Mouse (Mus musculus) lung, postnatal 4 days (tissue): ENCODE measurements around the gene Hoxd3.
A peak's percentile ranks its signal among the peaks of the same experiment; 100 is the strongest.

Source experiments
- DNase-seq, 2 experiments: peaks; one replicate each; pipeline ENCODE4 v3.0.0; 2021

Gene Hoxd3

GRCm38 (mm10) chr2:74711721-74712621 lies at the start of gene Hoxd3, which contains the start of gene Hoxd4:
Gene Hoxd3, plus strand, starts transcription at chr2:74711927.
Gene Hoxd4, plus strand, starts transcription at chr2:74711929.
- no peak for DNase-seq

GRCm38 (mm10) chr2:74663291-74663925 lies 48.3 kb upstream of the Hoxd3 start:
- peak; percentile 50 to 67 for DNase-seq

GRCm38 (mm10) chr2:74666411-74666810 lies 45.3 kb upstream of the Hoxd3 start:
- no peak for DNase-seq

- peak in 1 of 2 experiments; percentile 22 for DNase-seq
Measured at GRCm38 (mm10) chr2:74667191-74667841, 44.4 kb upstream of the Hoxd3 start.

- DNase-seq, result no peak
Measured at GRCm38 (mm10) chr2:74667842-74668357, 43.8 kb upstream of the Hoxd3 start, which contains the start of gene Hoxd13. Gene Hoxd13, plus strand, starts transcription at chr2:74668310.

- peak in 1 of 2 experiments; percentile 37 for DNase-seq
Measured at GRCm38 (mm10) chr2:74668370-74669229, 43.1 kb upstream of the Hoxd3 start.

- no peak for DNase-seq
Measured at GRCm38 (mm10) chr2:74669230-74669578, 42.5 kb upstream of the Hoxd3 start.

GRCm38 (mm10) chr2:74669650-74670235 lies 42.0 kb upstream of the Hoxd3 start:
- no peak for DNase-seq

- DNase-seq, result no peak
Measured at GRCm38 (mm10) chr2:74670632-74671188, 41.0 kb upstream of the Hoxd3 start.

GRCm38 (mm10) chr2:74671847-74672246 lies 39.9 kb upstream of the Hoxd3 start:
- no peak for DNase-seq

GRCm38 (mm10) chr2:74672481-74673362 lies 39.0 kb upstream of the Hoxd3 start:
- DNase-seq, result peak; percentile 65 to 73

GRCm38 (mm10) chr2:74673835-74674425 lies 37.8 kb upstream of the Hoxd3 start:
- no peak for DNase-seq

GRCm38 (mm10) chr2:74674881-74675665 lies 36.7 kb upstream of the Hoxd3 start, which contains the start of gene Hoxd12:
Gene Hoxd12, plus strand, starts transcription at chr2:74675013.
- no peak for DNase-seq

GRCm38 (mm10) chr2:74675666-74676282 lies 36.0 kb upstream of the Hoxd3 start:
- no peak for DNase-seq

GRCm38 (mm10) chr2:74676376-74677052 lies 35.2 kb upstream of the Hoxd3 start:
- no peak for DNase-seq

- no peak for DNase-seq
Measured at GRCm38 (mm10) chr2:74677106-74677505, 34.6 kb upstream of the Hoxd3 start.

GRCm38 (mm10) chr2:74678891-74679595 lies 32.7 kb upstream of the Hoxd3 start, which contains the start of gene Hoxd11:
Gene Hoxd11, plus strand, starts transcription at chr2:74679557.
- no peak for DNase-seq
